8 mouse cellular contexts compared by ENCODE assay signal in genomic region chr5:137569665-137570064, GRCm38 (mm10). TPM values are rescaled to one million over a fixed set of nuclear protein-coding genes. Genes with fewer than 3 reads are reported as not detected.
A peak's percentile ranks its signal among the peaks of the same experiment; 100 is the strongest.
DNase-seq lines count a peak whose midpoint lies in the region; ATAC-seq and TF ChIP-seq lines count a peak whose summit lies in the region.

Tfr2 (plus strand) TSS chr5:137569840.

- no peaks in the 10 kb centered on the region for H3K9me3 ChIP-seq in embryonic facial prominence, embryonic 10.5 days
- H3K9me3 ChIP-seq in intestine, embryonic 15.5 days: no peaks in the 10 kb centered on the region
- no peaks in the 10 kb centered on the region for H3K9me3 ChIP-seq in liver, embryonic 14.5 days (ENCODE audit: control insufficient read depth, low read length)

- H3K4me3 ChIP-seq in embryonic facial prominence, embryonic 10.5 days: peak within 1 kb of the TSS; percentile 12; the same call in 1 of the 2 replicates
- no peak within 1 kb of the TSS for H3K4me3 ChIP-seq in intestine, embryonic 15.5 days (replicated peaks)
- peak within 1 kb of the TSS; percentile 64 to 83 for H3K4me3 ChIP-seq in liver, embryonic 14.5 days (ENCODE audit: insufficient read depth in 1 of 2, low read depth in 2 of 2, low read length in 2 of 2)

- no peak within 1 kb of the TSS for H3K9ac ChIP-seq in intestine, embryonic 15.5 days
- H3K9ac ChIP-seq in liver, embryonic 14.5 days (replicated peaks): peak within 1 kb of the TSS; percentile 80

- H3K36me3 ChIP-seq in embryonic facial prominence, embryonic 10.5 days (replicated peaks): no peaks in the 10 kb centered on the region
- no peaks in the 10 kb centered on the region for H3K36me3 ChIP-seq in intestine, embryonic 15.5 days
- H3K36me3 ChIP-seq in liver, embryonic 14.5 days (replicated peaks; ENCODE audit: control insufficient read depth, insufficient read depth, low read depth): peaks cover 11% of the 10 kb centered on the region

- H3K4me2 ChIP-seq in intestine, embryonic 15.5 days (replicated peaks): no peak within 1 kb of the TSS
- peak within 1 kb of the TSS; percentile 94 for H3K4me2 ChIP-seq in liver, embryonic 14.5 days (ENCODE audit: low read depth)

- TF ChIP-seq EP300 in liver, embryonic 14.5 days (IDR thresholded peaks at IDR 0.05; ENCODE audit: low read depth): no peak

- H3K27me3 ChIP-seq in embryonic facial prominence, embryonic 10.5 days (replicated peaks; ENCODE audit: low read depth, poor library complexity, severe bottlenecking): peaks cover 31% of the 10 kb centered on the region
- H3K27me3 ChIP-seq in intestine, embryonic 15.5 days (replicated peaks): peaks cover 5% of the 10 kb centered on the region; the same call in 1 of the 2 replicates
- H3K27me3 ChIP-seq in liver, embryonic 14.5 days (ENCODE audit: control insufficient read depth, insufficient read depth, low read length): no peaks in the 10 kb centered on the region

- peaks cover 16% of the 10 kb centered on the region for H3K4me1 ChIP-seq in embryonic facial prominence, embryonic 10.5 days
- H3K4me1 ChIP-seq in intestine, embryonic 15.5 days (replicated peaks): 0 out of 2 replicates have a peak, but pooled peaks cover 10% of the 10 kb centered on the region
- peaks cover 16 to 39% of the 10 kb centered on the region in 2 experiments for H3K4me1 ChIP-seq in liver, embryonic 14.5 days (replicated peaks; ENCODE audit: control insufficient read depth in 2 of 2, insufficient read depth in 2 of 2, low read length in 1 of 2)

- peak; percentile 19 for DNase-seq in embryo, embryonic 10 days (ENCODE audit: low spot score)
- DNase-seq in embryo, embryonic 10.5 days (ENCODE audit: low spot score): no peak
- peak; percentile 30 for DNase-seq in embryonic facial prominence, embryonic 10.5 days (ENCODE audit: low spot score)
- DNase-seq in liver, embryonic 14.5 days (ENCODE audit: low read depth in 3 of 3, low spot score in 3 of 3): peak; percentile 80 to 81 (median 81)
- DNase-seq in spleen, adult 18-20 months: peak; percentile 56 to 69
- no peak for DNase-seq in right cerebral cortex, postnatal 10 days (ENCODE audit: low spot score in 2 of 2)

- TF ChIP-seq CTCF in liver, embryonic 14.5 days (IDR thresholded peaks at IDR 0.05; ENCODE audit: low read depth): no peak; the same call in 1 of the 2 replicates

- H3K27ac ChIP-seq in embryonic facial prominence, embryonic 10.5 days (replicated peaks): no peak within 1 kb of the TSS
- H3K27ac ChIP-seq in intestine, embryonic 15.5 days: no peak within 1 kb of the TSS
- H3K27ac ChIP-seq in liver, embryonic 14.5 days: peak within 1 kb of the TSS; percentile 85

- ATAC-seq in CD4-positive, CD25-positive, alpha-beta regulatory T cell, adult 4 months: peak; percentile 74
- ATAC-seq in intestine, embryonic 15.5 days: peak; percentile 91
- peak; percentile 71 for ATAC-seq in liver, embryonic 14.5 days (ENCODE audit: insufficient read depth)

- 41% methylated on average over 9 of the region's 9 CpGs for WGBS in embryonic facial prominence, embryonic 10.5 days
- WGBS in intestine, embryonic 15.5 days: 25% methylated on average over 9 of the region's 9 CpGs
- WGBS in liver, embryonic 14.5 days (ENCODE audit: insufficient replicate concordance): 3% methylated on average over 9 of the region's 9 CpGs

RNA-seq across cellular contexts. Expression of gene Tfr2, which starts in this region (rescaled TPM):
- 1 to 10 TPM in 1 of 2 experiments, not detected in 1; 1.6 TPM for polyA plus RNA-seq in CD4-positive, CD25-positive, alpha-beta regulatory T cell, adult 4 months (2017; shearing (Covaris generic))
- polyA plus RNA-seq in embryonic facial prominence, embryonic 10.5 days (2016; fragmentation: Nextera tagmentation; extraction: Ambion mirVana): 1.7 and 2.2 TPM in 2 replicates
- polyA plus RNA-seq in intestine, embryonic 15.5 days (2015; fragmentation: Nextera tagmentation; extraction: Ambion mirVana): 0.97 and 1.1 TPM in 2 replicates
- 45.7 and 49.5 TPM in 2 replicates for polyA plus RNA-seq in liver, embryonic 14.5 days (2012; rRNA removed)
- polyA plus RNA-seq in liver, embryonic 14.5 days (2014; fragmentation: Nextera tagmentation; extraction: Ambion mirVana): 37.6 and 41.1 TPM in 2 replicates

Comparison
In these comparisons a context has a peak if more than half of its experiments do, and no peak if none do; other contexts are left out.
1. RNA of gene Tfr2 (polyA plus RNA-seq): 37.6 to 49.5 TPM in liver, embryonic 14.5 days; 1.7 to 2.2 TPM in embryonic facial prominence, embryonic 10.5 days, 1.6 TPM in CD4-positive, CD25-positive, alpha-beta regulatory T cell, adult 4 months and 0.97 to 1.1 TPM in intestine, embryonic 15.5 days; every median in the first group is over 10 times any median in the second.
2. DNase-seq: peak in embryo, embryonic 10 days (single experiment), embryonic facial prominence, embryonic 10.5 days (single experiment), liver, embryonic 14.5 days (3 of 3) and spleen, adult 18-20 months (2 of 2); none in embryo, embryonic 10.5 days (single experiment) and right cerebral cortex, postnatal 10 days (0 of 2).
3. Peak in every context shown above with its lines, with median percentiles within 50 percentile points of each other: ATAC-seq.